ENCODE assay signal across 7 mouse cellular contexts in genomic region chr17:56108334-56109044, GRCm38 (mm10). TPM values are rescaled to one million over a fixed set of nuclear protein-coding genes. Genes with fewer than 3 reads are reported as not detected.
DNase-seq lines count a peak whose midpoint lies in the region; ATAC-seq lines count a peak whose summit lies in the region.

No protein-coding gene starts in this region.

- 0 out of 2 replicates have a peak, but pooled peaks cover 3% of the 10 kb centered on the region for H3K4me1 ChIP-seq in liver, embryonic 13.5 days (replicated peaks)
- H3K4me1 ChIP-seq in liver, embryonic 12.5 days, result no peaks in the 10 kb centered on the region
- H3K4me1 ChIP-seq in intestine, embryonic 16.5 days (ENCODE audit: control insufficient read depth, insufficient read depth, low read length), result peaks cover 8% of the 10 kb centered on the region; the same call in 1 of the 2 replicates
- H3K4me1 ChIP-seq in forebrain, embryonic 16.5 days (replicated peaks; ENCODE audit: control insufficient read depth, insufficient read depth, low read length), result no peaks in the 10 kb centered on the region
- no peaks in the 10 kb centered on the region for H3K4me1 ChIP-seq in midbrain, embryonic 15.5 days

- intact Hi-C loops in gastrocnemius, postnatal 14 days (cut with DNase I; ENCODE audit: low total_unique reads), result no loop called here

- H3K27me3 ChIP-seq in liver, embryonic 13.5 days, result no peaks in the 10 kb centered on the region
- H3K27me3 ChIP-seq in liver, embryonic 12.5 days (replicated peaks), result no peaks in the 10 kb centered on the region
- no peaks in the 10 kb centered on the region for H3K27me3 ChIP-seq in intestine, embryonic 16.5 days (replicated peaks; ENCODE audit: control insufficient read depth, insufficient read depth, low read length)
- H3K27me3 ChIP-seq in forebrain, embryonic 16.5 days (replicated peaks; ENCODE audit: control insufficient read depth, insufficient read depth, low read length), result no peaks in the 10 kb centered on the region
- H3K27me3 ChIP-seq in midbrain, embryonic 15.5 days (replicated peaks), result no peaks in the 10 kb centered on the region

- WGBS in liver, embryonic 13.5 days (ENCODE audit: insufficient replicate concordance), result 72% methylated on average over 6 of the region's 6 CpGs
- 67% methylated on average over 6 of the region's 6 CpGs for WGBS in liver, embryonic 12.5 days (ENCODE audit: insufficient replicate concordance)
- 70% methylated on average over 6 of the region's 6 CpGs for WGBS in intestine, embryonic 16.5 days
- 84% methylated on average over 6 of the region's 6 CpGs for WGBS in forebrain, embryonic 16.5 days
- WGBS in midbrain, embryonic 15.5 days, result 88% methylated on average over 6 of the region's 6 CpGs

- H3K9me3 ChIP-seq in liver, embryonic 13.5 days (replicated peaks), result no peaks in the 10 kb centered on the region
- no peaks in the 10 kb centered on the region for H3K9me3 ChIP-seq in liver, embryonic 12.5 days (replicated peaks)
- no peaks in the 10 kb centered on the region for H3K9me3 ChIP-seq in intestine, embryonic 16.5 days (ENCODE audit: control insufficient read depth, low read length)
- H3K9me3 ChIP-seq in forebrain, embryonic 16.5 days (ENCODE audit: control insufficient read depth, low read length), result no peaks in the 10 kb centered on the region
- no peaks in the 10 kb centered on the region for H3K9me3 ChIP-seq in midbrain, embryonic 15.5 days

- H3K27ac ChIP-seq in liver, embryonic 13.5 days, result no peak overlapping the region
- H3K27ac ChIP-seq in liver, embryonic 12.5 days, result no peak overlapping the region
- H3K27ac ChIP-seq in intestine, embryonic 16.5 days (ENCODE audit: low read length), result no peak overlapping the region
- no peak overlapping the region for H3K27ac ChIP-seq in forebrain, embryonic 16.5 days (ENCODE audit: low read length)
- H3K27ac ChIP-seq in midbrain, embryonic 15.5 days, result no peak overlapping the region

- no peak for DNase-seq in liver, embryonic 13.5 days
- peak; percentile 89 for DNase-seq in gastrocnemius, postnatal 14 days
- DNase-seq in skeletal muscle tissue, adult 2 months (ENCODE audit: low read depth, low spot score), result peak; percentile 97

- ATAC-seq in liver, embryonic 13.5 days (ENCODE audit: low read depth), result 0 out of 2 replicates have a peak, but pooled peaks have one; percentile 19
- no peak for ATAC-seq in liver, embryonic 12.5 days
- ATAC-seq in intestine, embryonic 16.5 days, result peak; percentile 21; the same call in 1 of the 2 replicates
- no peak for ATAC-seq in forebrain, embryonic 16.5 days
- no peak for ATAC-seq in midbrain, embryonic 15.5 days (replicated peaks)

- H3K4me3 ChIP-seq in liver, embryonic 13.5 days (replicated peaks), result no peak overlapping the region
- H3K4me3 ChIP-seq in liver, embryonic 12.5 days, result no peak overlapping the region
- no peak overlapping the region for H3K4me3 ChIP-seq in intestine, embryonic 16.5 days (ENCODE audit: low read length)
- H3K4me3 ChIP-seq in forebrain, embryonic 16.5 days (replicated peaks; ENCODE audit: low read length), result no peak overlapping the region
- H3K4me3 ChIP-seq in midbrain, embryonic 15.5 days, result no peak overlapping the region

- 0 out of 2 replicates have a peak, but pooled peaks cover 6% of the 10 kb centered on the region for H3K36me3 ChIP-seq in liver, embryonic 13.5 days
- H3K36me3 ChIP-seq in liver, embryonic 12.5 days, result peaks cover 6% of the 10 kb centered on the region
- no peaks in the 10 kb centered on the region for H3K36me3 ChIP-seq in intestine, embryonic 16.5 days (ENCODE audit: control insufficient read depth, insufficient read depth, low read length)
- no peaks in the 10 kb centered on the region for H3K36me3 ChIP-seq in forebrain, embryonic 16.5 days (ENCODE audit: control insufficient read depth, insufficient read depth)
- H3K36me3 ChIP-seq in midbrain, embryonic 15.5 days (replicated peaks), result no peaks in the 10 kb centered on the region

- no peak overlapping the region for H3K9ac ChIP-seq in liver, embryonic 13.5 days
- H3K9ac ChIP-seq in liver, embryonic 12.5 days, result no peak overlapping the region
- no peak overlapping the region for H3K9ac ChIP-seq in intestine, embryonic 16.5 days (ENCODE audit: low read depth, low read length)
- H3K9ac ChIP-seq in forebrain, embryonic 16.5 days (replicated peaks; ENCODE audit: low read depth, low read length), result no peak overlapping the region
- no peak overlapping the region for H3K9ac ChIP-seq in midbrain, embryonic 15.5 days

- H3K4me2 ChIP-seq in liver, embryonic 13.5 days, result no peak overlapping the region
- H3K4me2 ChIP-seq in liver, embryonic 12.5 days, result no peak overlapping the region
- no peak overlapping the region for H3K4me2 ChIP-seq in intestine, embryonic 16.5 days (ENCODE audit: low read depth, low read length)
- no peak overlapping the region for H3K4me2 ChIP-seq in forebrain, embryonic 16.5 days (ENCODE audit: low read length)
- no peak overlapping the region for H3K4me2 ChIP-seq in midbrain, embryonic 15.5 days

RNA-seq across cellular contexts. Expression of gene Plin4, which starts 1.1 kb away (rescaled TPM):
- polyA plus RNA-seq in liver, embryonic 13.5 days (2015; fragmentation: Nextera tagmentation; extraction: Ambion mirVana), result not detected in 2 replicates
- 0.05 and 0.06 TPM in 2 replicates for polyA plus RNA-seq in liver, embryonic 12.5 days (2016; fragmentation: Nextera tagmentation; extraction: Ambion mirVana)
- 100 to 1,000 TPM; 127 to 310 TPM for total RNA-seq in gastrocnemius, postnatal 14 days (2021)
- 0.11 and 0.23 TPM in 2 replicates for polyA plus RNA-seq in intestine, embryonic 16.5 days (2015; fragmentation: Nextera tagmentation; extraction: Ambion mirVana)
- polyA plus RNA-seq in forebrain, embryonic 16.5 days (2015; fragmentation: Nextera tagmentation; extraction: Ambion mirVana), result 0.09 and 0.14 TPM in 2 replicates
- 0.13 and 0.15 TPM in 2 replicates for polyA plus RNA-seq in midbrain, embryonic 15.5 days (2015; fragmentation: Nextera tagmentation; extraction: Ambion mirVana)

RNA-seq across cellular contexts. Expression of gene Plin5, which starts 8.9 kb away (rescaled TPM):
- polyA plus RNA-seq in liver, embryonic 13.5 days (2015; fragmentation: Nextera tagmentation; extraction: Ambion mirVana), result 0.23 and 0.32 TPM in 2 replicates
- 0.25 and 0.38 TPM in 2 replicates for polyA plus RNA-seq in liver, embryonic 12.5 days (2016; fragmentation: Nextera tagmentation; extraction: Ambion mirVana)
- total RNA-seq in gastrocnemius, postnatal 14 days (2021), result 10 to 100 TPM; 17.6 to 48.3 TPM
- polyA plus RNA-seq in intestine, embryonic 16.5 days (2015; fragmentation: Nextera tagmentation; extraction: Ambion mirVana), result 0.48 and 0.57 TPM in 2 replicates
- 0.67 and 1.4 TPM in 2 replicates for polyA plus RNA-seq in forebrain, embryonic 16.5 days (2015; fragmentation: Nextera tagmentation; extraction: Ambion mirVana)
- polyA plus RNA-seq in midbrain, embryonic 15.5 days (2015; fragmentation: Nextera tagmentation; extraction: Ambion mirVana), result 1.9 and 2.1 TPM in 2 replicates

RNA-seq across cellular contexts. Expression of gene Lrg1, which starts 13.3 kb away (rescaled TPM):
- polyA plus RNA-seq in liver, embryonic 13.5 days (2015; fragmentation: Nextera tagmentation; extraction: Ambion mirVana), result 0.36 and 0.43 TPM in 2 replicates
- polyA plus RNA-seq in liver, embryonic 12.5 days (2016; fragmentation: Nextera tagmentation; extraction: Ambion mirVana), result 0.27 and 0.48 TPM in 2 replicates
- total RNA-seq in gastrocnemius, postnatal 14 days (2021), result 1 to 10 TPM; 2.9 to 5.6 TPM
- 0.47 and 0.57 TPM in 2 replicates for polyA plus RNA-seq in intestine, embryonic 16.5 days (2015; fragmentation: Nextera tagmentation; extraction: Ambion mirVana)
- polyA plus RNA-seq in forebrain, embryonic 16.5 days (2015; fragmentation: Nextera tagmentation; extraction: Ambion mirVana), result 0.22 TPM in 1 of 2 replicates, not detected in the other
- 0.12 and 0.28 TPM in 2 replicates for polyA plus RNA-seq in midbrain, embryonic 15.5 days (2015; fragmentation: Nextera tagmentation; extraction: Ambion mirVana)

RNA-seq across cellular contexts. Expression of gene Hdgfl2, which starts 29.1 kb away (rescaled TPM):
- polyA plus RNA-seq in liver, embryonic 13.5 days (2015; fragmentation: Nextera tagmentation; extraction: Ambion mirVana), result 59.0 and 64.9 TPM in 2 replicates
- polyA plus RNA-seq in liver, embryonic 12.5 days (2016; fragmentation: Nextera tagmentation; extraction: Ambion mirVana), result 86.7 and 89.4 TPM in 2 replicates
- 10 to 100 TPM; 27.7 TPM for total RNA-seq in gastrocnemius, postnatal 14 days (2021)
- polyA plus RNA-seq in intestine, embryonic 16.5 days (2015; fragmentation: Nextera tagmentation; extraction: Ambion mirVana), result 69.3 and 75.0 TPM in 2 replicates
- polyA plus RNA-seq in forebrain, embryonic 16.5 days (2015; fragmentation: Nextera tagmentation; extraction: Ambion mirVana), result 151 and 158 TPM in 2 replicates
- polyA plus RNA-seq in midbrain, embryonic 15.5 days (2015; fragmentation: Nextera tagmentation; extraction: Ambion mirVana), result 162 and 164 TPM in 2 replicates

RNA-seq across cellular contexts. Expression of gene Sema6b, which starts 31.7 kb away (rescaled TPM):
- polyA plus RNA-seq in liver, embryonic 13.5 days (2015; fragmentation: Nextera tagmentation; extraction: Ambion mirVana), result 0.51 and 0.55 TPM in 2 replicates
- 1.5 and 1.7 TPM in 2 replicates for polyA plus RNA-seq in liver, embryonic 12.5 days (2016; fragmentation: Nextera tagmentation; extraction: Ambion mirVana)
- total RNA-seq in gastrocnemius, postnatal 14 days (2021), result 10 to 100 TPM in 1 of 2 experiments, 1 to 10 TPM in 1; 9.8 to 12.1 TPM
- polyA plus RNA-seq in intestine, embryonic 16.5 days (2015; fragmentation: Nextera tagmentation; extraction: Ambion mirVana), result 0.81 and 0.99 TPM in 2 replicates
- 10.1 and 10.7 TPM in 2 replicates for polyA plus RNA-seq in forebrain, embryonic 16.5 days (2015; fragmentation: Nextera tagmentation; extraction: Ambion mirVana)
- 19.0 and 21.4 TPM in 2 replicates for polyA plus RNA-seq in midbrain, embryonic 15.5 days (2015; fragmentation: Nextera tagmentation; extraction: Ambion mirVana)

Comparison
In these comparisons a context has a peak if more than half of its experiments do, and no peak if none do; other contexts are left out.
1. ATAC-seq: peak in liver, embryonic 13.5 days (single experiment) and intestine, embryonic 16.5 days (single experiment); none in liver, embryonic 12.5 days (single experiment), forebrain, embryonic 16.5 days (single experiment) and midbrain, embryonic 15.5 days (single experiment).